Mouse (Mus musculus) urinary bladder, postnatal 10 days (tissue): ENCODE measurements around the gene Fam49a.

ENCODE experiments used
- DNase-seq: peaks from one replicate; pipeline ENCODE4 v3.0.0; 2022; ENCODE audit warnings: low spot score

Fam49a gene

DNA sequence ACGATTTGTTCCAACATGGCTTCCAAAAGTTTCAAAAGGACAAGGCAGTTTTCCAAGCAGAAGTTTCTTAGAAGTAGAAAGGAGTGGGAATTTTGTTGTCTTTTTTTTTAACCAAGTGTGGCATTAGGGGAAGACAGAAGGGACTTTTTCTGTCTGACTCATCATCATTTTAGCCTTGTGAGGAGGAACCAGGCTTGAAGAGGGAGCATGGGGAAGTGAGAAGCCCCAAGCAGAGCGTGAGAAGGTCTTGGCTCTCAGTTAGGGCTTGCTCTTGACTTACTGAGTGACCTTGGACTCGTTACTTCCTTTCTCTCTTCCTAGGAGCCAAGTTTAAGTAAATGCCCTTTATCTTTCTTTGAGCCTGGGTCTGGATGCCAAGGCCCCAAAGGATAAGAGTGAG is 8.6 kb downstream of the Fam49a start:
- no peak for DNase-seq

DNA sequence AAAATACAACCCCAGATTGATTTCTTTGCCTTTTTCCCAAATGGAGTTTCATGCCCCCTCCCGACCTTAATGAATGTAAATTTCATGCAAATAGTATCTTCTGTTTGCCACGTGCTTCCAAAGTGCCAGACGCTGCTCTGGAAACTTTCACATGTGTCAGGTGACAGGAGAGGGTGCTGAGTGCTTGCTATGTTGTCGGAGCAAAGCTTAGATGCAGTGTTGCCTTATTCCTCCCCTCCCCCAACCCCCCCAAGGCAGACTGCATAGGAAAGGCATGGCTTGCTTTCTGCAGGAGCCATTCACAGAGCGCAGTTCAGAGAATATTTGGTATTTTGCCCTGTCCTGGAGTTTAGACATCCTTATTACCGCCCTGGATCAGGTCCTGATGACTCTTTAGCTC is 12.2 kb downstream of the Fam49a start:
- DNase-seq = no peak

DNA sequence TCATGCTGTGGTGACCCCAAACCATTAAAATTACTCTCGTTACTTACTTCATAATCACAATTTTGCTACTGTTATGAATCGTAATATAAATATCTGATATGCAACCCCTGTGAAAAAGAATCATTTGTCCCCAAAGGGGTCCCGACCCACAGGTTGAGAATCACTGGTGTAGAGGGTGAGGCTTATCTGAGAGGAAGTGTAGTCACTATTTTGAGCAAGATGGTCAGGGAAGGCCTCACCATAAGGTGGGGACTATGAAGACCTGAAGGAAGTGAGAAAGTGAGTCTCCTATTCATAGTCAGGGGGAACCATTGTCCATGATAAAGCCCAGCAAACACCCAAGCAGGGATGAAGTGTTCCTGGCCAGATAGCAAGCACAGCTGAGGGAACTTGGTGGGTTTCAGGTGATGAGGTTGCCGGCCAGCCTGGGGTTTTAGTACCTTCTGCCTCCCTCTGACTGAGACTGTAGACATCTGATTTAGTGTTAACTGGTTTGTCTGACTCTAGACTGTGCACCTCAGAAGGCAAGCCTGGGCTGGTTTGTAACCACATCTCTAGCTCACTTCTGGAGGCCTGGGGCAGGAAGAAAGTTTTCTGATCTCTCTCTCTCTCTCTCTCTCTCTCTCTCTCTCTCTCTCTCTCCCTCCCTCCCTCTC is 13.3 kb downstream of the Fam49a start:
- no peak for DNase-seq

DNA sequence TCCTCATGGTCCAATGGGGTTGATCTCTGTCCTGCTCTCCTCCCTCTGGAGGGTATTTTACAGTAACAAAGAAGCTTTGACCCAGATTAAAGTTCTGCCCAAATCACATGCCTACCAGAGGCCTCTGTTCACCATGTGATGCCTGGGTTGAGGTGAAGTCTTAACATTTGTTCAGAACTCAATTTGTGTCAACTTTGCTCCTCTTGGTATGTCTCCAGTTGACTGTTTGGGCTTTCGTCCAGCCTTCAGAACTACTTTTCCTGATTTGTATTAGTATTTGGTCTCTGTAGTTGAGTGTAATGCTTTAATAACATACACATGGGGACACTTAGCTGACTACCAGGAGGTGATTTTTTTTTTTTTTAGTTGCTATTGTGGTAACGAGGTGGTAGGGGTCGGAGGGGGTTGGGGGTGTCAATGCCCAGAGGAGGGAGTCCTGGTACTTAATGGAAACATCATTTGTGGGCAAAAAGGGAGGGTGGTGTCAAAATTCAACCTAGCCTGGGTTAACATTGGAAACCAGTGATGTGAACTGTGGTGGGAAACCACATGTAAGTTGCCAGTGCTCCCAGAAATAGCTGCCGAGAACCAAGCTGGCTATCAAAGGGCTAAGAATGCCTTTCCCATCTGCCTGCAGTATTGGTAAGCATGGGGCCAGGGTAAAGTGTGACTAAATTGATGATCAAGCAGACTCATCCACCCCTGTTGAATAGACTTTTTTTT is 16.0 kb downstream of the Fam49a start:
- DNase-seq = no peak

DNA sequence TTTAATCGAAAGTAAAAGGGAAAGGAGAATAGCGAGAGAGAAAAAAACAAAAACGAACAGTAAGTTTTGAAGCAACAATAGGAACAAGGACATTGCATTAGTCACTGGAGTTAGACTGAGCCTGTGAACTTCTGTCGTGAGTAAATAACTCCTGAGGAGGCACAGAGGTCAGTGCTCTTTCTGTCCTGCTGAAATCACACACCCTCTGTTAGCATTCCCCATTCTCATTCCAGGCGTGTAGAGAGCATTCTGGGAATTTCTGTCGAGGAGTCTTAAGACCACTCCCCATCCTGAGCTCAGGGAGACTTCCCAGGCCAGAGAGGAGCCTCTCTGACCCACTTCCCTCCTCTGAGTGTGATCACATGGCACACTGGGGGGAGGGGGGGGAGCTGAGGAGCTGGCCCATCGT is 16.5 kb downstream of the Fam49a start:
- DNase-seq = no peak

DNA sequence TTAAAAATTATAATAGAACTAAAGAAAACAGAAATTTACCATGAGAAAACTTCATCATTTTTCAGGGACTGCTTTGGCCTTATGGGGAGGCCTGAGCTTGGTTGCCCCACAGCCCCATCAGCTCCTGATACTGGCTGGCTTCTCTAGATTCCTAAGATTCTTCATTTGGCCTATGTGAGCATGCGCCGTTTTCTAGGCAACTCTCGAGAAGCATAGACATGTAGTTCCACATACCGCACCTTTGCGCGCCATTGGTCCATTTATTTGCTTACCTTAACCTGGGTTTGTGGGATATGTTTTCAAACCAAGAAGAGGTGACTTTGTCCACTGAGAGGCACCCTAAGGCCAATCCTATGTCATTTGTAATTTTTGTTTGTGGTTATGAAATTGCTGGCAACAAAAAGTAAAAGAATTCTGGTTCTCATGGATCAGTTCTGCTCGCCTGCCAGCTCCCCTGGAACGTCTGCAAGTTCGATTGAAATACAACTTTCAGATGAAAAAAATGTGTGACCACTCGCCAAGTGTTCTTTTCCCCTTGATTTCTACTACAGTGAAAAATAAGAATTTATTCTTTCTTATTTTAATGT is 21.9 kb downstream of the Fam49a start:
- no peak for DNase-seq

DNA sequence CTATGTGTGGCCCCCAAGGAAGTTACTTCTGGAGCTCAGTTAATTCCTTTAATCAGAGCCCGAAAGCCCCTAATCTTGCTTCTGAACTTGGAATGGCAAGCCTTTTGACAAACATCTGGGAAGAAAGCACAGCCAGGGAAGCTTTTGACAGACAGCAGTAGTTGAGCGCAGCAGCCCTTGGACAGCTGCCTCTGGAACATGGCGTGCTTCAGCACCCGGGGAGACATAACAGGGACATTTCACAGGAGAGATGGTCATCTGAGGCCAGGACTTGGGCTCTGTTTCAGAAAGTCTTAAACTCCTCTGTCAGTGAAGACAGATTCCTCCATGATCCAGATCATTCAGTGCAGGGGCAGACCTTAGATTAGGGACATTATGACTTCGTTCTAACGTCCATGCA is 22.6 kb downstream of the Fam49a start:
- no peak for DNase-seq

DNA sequence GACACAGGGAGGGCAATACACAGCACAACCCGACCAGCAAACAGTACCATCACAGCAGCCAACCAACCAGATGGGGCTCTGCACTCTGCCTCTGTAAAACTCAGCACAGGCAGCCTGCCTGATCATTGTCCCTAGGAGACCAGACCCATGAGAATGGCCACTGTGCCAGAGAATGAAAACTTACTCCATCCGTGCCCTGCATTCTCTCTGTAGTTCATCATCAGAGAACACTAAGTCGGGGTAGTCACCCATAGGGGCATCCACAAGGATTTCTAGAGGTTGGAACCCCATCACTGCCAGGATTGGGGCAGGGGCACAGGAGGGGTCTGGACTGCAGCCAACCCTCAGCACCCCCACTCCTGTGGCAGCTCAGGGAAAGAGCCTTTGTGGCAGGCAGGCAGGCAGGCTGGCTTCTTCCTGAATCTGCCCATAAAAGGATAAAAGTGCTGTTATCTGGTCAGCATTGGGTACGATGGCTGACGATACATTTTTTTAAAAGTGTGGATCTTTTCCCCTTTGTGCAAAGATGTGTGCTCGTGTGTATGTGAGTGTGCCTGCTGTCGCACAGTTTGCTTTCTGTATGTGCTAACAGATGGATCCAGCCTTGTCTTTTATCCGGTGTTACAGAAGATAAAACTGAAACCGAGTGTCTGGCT is 25.3 kb downstream of the Fam49a start:
- DNase-seq = no peak

DNA sequence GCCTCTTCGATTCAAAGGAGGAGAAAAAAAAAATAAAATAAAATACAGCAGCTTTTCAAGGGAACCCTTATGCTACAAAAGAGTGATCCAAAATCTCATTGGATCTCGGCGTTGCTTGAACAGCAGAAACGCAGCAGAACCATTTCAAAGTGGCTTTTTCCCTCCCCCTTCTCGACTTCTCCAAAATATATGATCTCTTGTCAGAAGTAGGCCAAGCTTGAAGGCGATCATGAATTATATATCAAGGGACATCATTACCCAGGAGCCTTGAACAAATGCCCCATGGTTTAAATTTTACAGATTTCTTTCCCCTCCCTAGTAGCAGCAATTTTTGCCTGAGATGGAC is 25.8 kb downstream of the Fam49a start:
- no peak for DNase-seq

DNA sequence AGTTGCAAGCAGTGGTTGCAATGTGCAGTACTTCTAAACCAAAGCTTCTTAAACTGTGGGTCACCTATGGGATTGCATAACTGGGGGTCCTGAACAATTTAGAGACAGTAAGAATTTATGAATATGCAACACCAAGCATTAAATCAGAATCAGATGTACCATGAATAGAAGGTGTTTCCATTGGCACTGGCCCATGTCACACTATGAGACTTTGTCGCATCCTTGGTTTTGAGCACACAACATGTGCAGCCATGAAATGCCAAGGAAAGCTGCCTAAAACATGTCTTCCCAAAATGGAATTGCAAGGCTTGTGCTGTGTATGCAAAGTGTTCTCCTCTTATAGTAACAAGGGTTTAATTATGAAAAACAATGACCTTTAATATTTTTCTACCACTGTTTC is 26.6 kb downstream of the Fam49a start:
- no peak for DNase-seq

DNA sequence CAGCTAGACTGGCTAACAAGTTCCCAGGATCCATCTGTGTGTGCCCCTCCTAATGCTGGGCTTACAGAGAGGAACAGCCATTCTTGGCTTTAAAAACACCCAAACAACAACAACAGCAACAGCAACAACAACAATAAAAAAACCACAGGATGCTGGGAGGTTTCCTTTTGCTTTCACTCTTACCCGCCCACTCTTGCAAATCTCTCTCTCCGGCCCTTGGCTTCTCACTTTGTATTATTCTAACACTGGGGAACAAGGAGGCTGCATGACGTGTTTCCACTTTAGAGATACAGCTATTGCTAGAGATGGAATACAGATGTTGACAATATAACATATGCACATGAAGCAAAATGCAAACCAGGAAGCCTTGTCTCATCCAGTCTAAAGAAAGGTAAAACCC is 27.7 kb downstream of the Fam49a start:
- DNase-seq = no peak

DNA sequence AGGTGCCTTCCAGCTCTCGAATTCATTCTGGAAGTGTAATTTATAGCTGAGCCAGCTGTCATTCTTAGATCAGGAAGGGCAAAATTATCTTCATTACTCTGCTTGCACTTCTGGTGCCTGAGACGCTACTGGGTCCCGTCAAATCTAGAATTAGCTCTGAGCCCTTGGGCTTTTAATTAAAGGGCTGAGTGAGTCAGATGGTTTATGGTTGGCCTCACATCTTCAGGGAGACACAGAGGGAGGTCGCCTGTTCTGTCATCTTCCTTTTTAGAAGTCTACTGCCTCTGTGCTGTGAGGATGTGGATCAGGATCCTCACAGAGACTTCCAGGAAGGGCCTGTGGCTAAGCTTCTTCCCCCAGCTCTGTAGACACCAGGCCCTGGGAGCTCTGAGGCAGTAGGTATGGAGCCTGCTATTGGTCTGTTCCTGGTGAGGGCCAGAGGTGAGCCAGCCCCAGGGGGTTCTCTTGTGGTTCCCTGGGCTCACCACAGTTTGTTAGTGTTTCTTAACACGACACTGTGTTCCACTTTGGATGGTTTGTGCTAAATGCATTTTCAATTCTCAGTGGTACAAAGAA is 30.2 kb downstream of the Fam49a start:
- DNase-seq = no peak

DNA sequence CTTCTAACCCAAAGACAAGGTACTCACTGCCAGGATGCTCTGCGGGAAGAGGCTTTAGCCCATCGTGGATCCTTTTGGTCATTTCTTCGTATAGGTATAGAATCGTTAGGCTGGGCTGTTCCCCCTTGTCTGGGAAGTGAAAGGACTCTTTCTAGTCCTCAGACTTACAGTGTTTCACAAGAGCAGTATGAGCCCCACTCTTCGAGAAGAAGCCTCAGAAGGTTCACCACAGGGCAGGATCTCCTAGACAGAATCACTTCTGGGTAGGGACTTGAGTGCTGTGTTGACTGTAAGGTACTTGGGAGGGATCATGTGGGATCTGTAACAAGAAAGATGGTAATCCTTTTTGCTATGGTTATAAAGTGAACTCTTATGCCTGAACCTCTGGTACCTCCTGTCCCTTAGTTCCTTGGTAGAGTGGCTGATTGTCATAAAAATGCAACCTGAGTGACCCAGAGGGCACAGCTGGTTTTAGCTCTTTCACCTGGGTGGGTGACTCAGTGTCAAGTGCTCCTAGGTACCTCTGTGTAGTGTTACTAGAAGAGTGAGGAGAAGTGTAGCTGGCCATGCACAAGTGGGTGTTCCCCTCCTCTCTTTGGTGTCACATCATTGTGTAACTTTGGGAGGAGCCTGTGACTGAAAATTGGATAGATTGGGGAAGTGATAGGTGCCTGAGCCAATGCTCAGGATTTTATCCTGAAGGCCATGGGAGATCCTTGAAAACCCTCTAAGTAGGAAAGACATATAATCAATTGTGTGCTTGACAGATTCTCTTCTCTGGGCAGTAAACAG is 32.6 kb downstream of the Fam49a start:
- no peak for DNase-seq

DNA sequence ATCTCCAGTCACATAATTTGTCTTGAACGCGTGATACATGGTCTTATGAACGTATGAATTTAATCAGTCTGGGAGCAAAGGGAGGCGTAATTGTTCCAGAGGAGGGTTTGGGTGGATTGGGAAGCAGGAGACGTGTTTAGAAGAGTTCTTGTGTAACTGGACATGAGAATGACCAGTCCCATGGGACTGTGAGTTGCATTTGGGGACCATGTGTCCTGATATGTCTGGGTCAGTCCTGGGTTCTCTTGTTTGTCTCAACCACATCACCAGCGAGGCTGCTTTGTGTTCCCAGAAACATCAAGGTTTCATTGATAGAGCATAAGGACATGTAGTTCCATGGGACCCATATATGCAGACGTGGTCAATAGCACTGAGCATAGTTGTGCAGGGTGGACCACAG is 36.5 kb downstream of the Fam49a start:
- DNase-seq = no peak

DNA sequence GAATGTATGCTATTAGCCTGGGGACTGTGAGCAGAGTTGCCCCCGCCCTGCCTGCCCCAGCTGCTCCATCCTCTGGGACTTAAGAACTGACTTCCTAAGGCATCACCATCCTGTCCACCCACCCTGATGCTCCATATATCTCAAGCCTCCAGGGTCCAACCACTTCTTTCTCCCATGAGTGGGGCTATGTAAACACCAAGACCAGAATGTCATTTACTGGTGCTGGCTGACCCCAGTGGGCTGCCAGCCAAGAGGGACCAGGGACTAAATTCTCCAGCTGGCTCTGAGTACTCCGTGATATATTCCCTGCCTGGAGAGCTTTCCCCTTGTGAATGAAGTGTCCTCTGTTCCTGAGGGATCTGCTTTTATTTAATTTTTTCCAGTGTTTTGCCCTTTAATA is 37.4 kb downstream of the Fam49a start:
- DNase-seq = no peak

DNA sequence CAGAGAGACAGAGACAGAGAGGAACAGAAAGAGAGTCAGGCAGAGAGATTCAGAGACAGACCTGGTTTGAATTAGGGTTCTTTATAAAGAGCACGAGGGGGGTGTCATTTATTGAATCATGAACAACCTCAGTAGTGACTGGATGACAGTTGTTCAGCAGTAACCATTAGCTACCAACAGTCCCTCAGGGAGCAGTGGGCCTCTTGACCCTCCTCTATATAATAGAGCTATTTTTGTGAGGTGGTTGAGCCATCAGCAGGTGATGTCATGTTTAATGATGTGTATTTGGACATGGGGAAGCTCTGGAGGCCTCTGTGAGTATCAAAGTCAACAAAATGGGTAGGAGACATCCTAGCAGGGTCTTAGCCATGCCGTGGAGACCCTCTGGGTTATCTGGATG is 39.2 kb downstream of the Fam49a start:
- DNase-seq = no peak

DNA sequence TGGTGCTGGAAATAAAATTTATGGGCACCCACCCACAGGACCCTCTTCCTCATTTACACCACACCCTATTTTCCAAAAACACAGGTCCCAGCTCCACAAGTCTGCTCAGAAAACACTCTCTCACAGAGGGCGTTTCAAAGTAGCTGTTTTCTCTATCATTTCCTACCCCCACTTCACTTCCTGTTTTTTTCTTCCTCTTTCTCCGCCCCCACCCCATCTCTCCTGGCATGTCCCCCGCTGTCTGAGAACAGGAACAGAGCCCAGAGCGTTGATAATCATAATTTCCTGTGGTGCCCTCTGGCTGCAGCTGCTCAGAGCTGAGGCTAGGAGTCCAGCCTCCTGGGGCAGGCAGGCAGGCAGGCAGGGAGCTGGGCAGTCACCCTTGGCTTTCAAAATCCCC is 39.9 kb downstream of the Fam49a start:
- no peak for DNase-seq

DNA sequence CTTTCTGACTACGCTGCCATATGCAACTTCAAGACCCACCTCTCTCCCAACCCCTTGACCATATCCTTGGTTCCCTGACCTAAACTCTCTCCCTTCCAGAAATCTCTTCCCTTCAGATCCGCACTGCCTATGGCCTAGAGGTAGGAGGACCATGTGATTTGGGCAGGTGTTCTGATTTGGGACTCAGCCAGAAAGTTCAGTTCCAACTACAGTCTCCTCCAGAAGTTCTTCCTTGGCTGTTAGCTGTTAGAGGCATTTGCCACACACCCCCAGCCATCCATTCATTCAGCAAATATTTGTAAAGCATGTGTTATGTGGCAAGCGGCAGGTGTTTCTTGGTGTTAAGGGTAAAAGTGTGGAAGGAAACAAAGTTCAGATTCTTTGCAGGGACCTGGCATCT is 44.3 kb downstream of the Fam49a start:
- DNase-seq = no peak

DNA sequence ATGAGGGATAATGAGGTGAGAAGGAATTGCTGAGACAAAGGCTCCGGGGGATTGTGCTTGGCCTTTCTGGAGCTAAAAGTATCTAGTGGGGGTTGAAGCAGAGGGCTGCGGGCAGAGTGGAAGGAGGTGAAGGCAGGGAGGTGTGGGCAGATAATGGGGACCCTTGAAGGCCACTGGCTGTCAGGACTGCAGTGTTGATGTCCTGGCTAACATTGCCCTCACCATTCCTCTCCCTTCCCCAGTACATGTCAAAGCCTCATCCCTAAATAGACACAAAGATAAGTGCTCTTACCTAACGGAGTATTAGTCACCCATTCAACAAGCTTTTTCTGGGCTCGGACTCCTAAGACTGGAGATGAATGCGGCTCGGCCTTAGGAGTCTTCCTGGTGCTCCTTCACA is 44.9 kb downstream of the Fam49a start:
- no peak for DNase-seq

DNA sequence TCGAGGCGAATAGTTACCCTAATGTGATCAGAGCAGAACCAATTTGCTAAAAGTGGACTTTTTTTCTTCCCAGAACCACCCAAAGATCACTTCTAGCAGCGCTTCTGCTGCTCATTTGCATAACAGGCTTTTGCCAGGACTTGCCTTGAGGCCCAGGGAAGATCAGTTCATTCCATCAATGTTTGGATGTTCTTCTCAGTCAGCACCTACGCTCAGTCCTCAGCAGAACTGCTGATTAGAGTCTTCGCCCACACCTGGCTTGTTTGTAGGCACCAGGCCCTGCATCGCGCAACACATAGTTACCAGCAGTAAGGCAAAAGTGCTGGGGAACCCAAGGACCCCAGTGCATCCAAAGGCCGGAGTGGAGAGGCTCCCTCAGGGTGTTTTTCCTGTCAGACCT is 45.3 kb downstream of the Fam49a start:
- DNase-seq = no peak

DNA sequence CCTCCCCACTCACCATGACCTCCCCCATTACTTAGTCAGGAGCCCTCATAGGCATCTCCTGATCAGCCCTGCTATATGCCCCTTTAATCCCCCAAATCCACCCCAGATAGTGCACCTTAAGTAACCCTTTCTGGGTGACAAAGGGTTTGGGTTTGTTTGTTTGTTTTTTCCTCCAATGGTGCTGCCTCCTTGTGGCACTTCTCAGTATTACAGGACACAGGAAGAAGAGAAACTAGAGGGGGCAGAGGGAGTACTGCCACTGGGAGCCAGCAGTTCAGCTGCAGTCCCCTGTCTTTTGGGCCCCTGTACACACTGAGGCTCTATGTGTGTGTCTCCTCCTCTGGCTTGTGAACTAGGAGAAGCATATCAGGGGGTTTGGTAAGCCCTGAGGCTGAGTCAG is 51.5 kb downstream of the Fam49a start:
- DNase-seq = no peak

DNA sequence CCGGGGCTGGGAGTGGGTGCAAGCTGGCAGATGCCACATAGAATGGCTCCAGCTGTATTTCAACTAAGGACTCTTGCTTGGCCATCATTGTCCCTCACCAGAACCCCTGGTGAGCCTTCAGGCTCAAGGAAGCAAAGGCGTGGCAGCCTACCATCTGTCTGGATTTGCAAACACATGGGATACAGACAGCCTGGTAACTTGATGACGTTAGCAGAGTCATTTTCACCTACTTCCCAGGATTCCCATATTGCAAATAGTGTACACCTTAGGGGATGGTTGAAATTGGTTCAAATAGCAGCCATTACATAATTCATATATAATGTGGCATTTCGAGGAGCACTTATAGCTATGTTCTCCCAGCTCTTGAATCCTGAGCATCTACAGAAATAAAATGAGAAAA is 52.0 kb downstream of the Fam49a start:
- DNase-seq = no peak
